Mouse (Mus musculus) heart, adult 2 months (tissue): ENCODE measurements around the gene A930018P22Rik.

Source experiments
- CTCF ChIP-seq: fragments of 200-600 bp; IDR thresholded peaks from 2 replicates; pipeline ENCODE4 v1.8.1; 2022; ENCODE audit warnings: antibody characterized with exemption, mild to moderate bottlenecking, moderate library complexity
- EP300 ChIP-seq: fragments of 200-500 bp; IDR thresholded peaks from 2 replicates; pipeline ENCODE4 v1.6.1; 2011; ENCODE audit warnings: low read depth, low read length, control low read depth; ENCODE audit not compliant: insufficient read depth

DNA sequence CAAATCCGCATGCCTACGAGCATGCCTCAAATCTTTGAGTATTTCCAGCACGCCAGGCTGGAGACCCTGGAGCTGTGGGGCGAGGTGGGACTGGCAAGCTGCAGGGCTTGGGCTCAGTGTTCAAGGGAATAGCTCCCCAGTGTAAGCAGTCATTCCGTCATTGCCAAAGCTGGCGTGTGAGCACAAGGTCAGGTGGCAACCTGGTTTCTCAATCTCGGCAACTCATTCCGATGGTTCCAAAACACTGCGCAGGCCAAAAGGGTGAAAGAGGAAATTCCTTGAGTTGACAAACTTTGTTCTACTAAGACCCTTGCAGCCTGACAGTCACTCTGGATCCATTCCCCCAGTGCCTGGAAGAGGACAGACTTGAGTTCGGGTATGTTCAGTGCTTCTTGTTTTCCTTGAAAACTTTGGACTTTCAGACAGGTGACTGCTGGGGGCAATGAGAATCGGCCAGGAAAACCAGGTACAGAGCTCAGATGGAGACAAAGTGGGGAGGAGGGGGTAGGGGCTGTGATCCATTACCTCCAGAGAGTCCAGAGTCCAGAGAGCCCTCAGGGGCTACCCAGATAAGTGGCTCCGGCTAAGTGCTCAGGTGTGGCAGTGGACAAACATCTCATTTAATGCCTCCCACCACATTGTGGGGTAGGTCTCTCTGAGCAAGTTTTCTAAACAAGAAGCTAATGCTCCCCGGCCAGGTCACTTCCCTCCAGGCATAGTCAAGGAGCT, 6.4 kb downstream of the A930018P22Rik start:
- TF ChIP-seq EP300 (no peak), CTCF (no peak)
